Mouse (Mus musculus): ENCODE data around the gene Col11a1. TPM values are rescaled to one million over a fixed set of nuclear protein-coding genes. Genes with fewer than 3 reads are reported as not detected.

The Col11a1 gene
- polyA plus RNA-seq (2017; shearing (Covaris generic)), result not detected

GRCm38 (mm10) chr3:114029971-114030635, at the start of gene Col11a1:
Col11a1 (plus strand) TSS chr3:114030540.

All from naive thymus-derived CD4-positive, alpha-beta T cell, adult 5 months (primary cell).